Mouse (Mus musculus) olfactory bulb, adult 2 months (tissue): ENCODE measurements around the gene Dnmt3a. TPM values are rescaled to one million over a fixed set of nuclear protein-coding genes. Genes with fewer than 3 reads are reported as not detected.

Experiments used
- H3K27ac ChIP-seq: fragments of 200-500 bp; 2 replicates; pipeline ENCODE4 v1.5.1; 2012; ENCODE audit warnings: low read depth, low read length; ENCODE audit not compliant: insufficient read depth
- H3K4me1 ChIP-seq: fragments of 200-500 bp; 2 replicates; pipeline ENCODE4 v1.6.1; 2012; ENCODE audit warnings: low read length; ENCODE audit not compliant: control insufficient read depth, insufficient read depth
- H3K4me3 ChIP-seq: fragments of 200-500 bp; 2 replicates; pipeline ENCODE4 v1.5.1; 2012; ENCODE audit warnings: mild to moderate bottlenecking, low read depth, low read length, moderate library complexity; ENCODE audit not compliant: insufficient read depth
- CTCF ChIP-seq: fragments of 200-500 bp; IDR thresholded peaks from 2 replicates; pipeline ENCODE4 v1.5.1; 2012; ENCODE audit warnings: low read depth, mild to moderate bottlenecking, low read length, moderate library complexity; ENCODE audit not compliant: insufficient read depth
- POLR2A ChIP-seq: fragments of 200-500 bp; IDR thresholded peaks from 2 replicates; pipeline ENCODE4 v1.6.1; 2012; ENCODE audit warnings: mild to moderate bottlenecking, low read depth, low read length, moderate library complexity; ENCODE audit not compliant: insufficient read depth
- WGBS: fragments of 180-500 bp; shearing (Covaris S2); methylation state at CpG from one replicate; pipeline ENCODE4 v1.1.7; 2018; 5-methylcytosine and 5-hydroxymethylcytosine counted together
- polyA plus RNA-seq: library from polyadenylated mRNA; stranded (reverse); fragments of >200 nt; gene quantifications from 2 replicates; pipeline ENCODE4 v1.2.4, GENCODE M21; 2012; ENCODE audit warnings: low replicate concordance; ENCODE audit not compliant: missing spikeins, insufficient read depth, insufficient read length

The Dnmt3a gene
- polyA plus RNA-seq, 1 experiment = not detected

DNA sequence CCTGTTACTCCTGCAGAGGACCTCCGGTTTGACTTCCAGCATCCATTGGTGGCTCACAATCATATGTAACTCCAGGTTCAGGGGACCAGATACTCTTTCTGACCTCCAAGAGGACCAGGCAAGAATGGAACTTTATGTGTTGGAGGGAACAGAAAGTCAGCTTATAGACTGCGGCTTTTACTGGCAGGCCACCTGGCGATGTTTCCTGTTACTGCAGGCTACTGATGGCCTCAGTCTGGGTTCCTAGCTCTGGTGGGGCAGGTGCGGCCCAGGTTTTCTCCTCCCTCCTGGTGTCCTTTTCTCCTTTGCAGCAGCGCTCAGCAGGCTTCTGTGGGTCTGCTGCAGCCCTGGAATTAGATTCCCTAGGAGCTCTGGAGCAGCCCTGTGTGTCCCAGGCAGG, 46.7 kb downstream of the Dnmt3a start:
- no peak overlapping the region for H3K4me3 ChIP-seq
- no peak overlapping the region for H3K27ac ChIP-seq
- peaks cover 50% of the 10 kb centered on the region for H3K4me1 ChIP-seq
- WGBS = 59% methylated on average over 5 of the region's 5 CpGs
- no peak for TF ChIP-seq POLR2A
- TF ChIP-seq CTCF = no peak

DNA sequence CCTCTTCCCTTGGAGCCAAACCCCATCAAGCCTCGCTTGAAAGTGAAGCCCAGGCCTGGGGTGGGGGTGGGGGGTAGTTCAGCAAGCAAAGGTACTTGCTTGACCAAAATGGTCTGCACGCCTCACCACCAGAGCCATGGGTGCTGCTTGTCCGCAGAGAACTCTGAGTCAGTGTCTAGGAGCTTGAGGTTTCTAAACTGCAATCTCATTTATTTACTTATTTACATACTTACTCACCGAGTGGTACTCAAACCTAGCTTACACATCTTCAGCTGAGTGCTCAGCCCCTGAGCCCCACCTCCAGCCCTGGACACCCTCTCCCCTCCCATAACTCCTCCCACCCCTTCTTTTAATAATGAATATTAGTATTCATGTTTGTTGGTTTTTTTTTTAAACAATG, 48.6 kb downstream of the Dnmt3a start:
- H3K27ac ChIP-seq = peak overlapping the region; percentile 14; the same call in 1 of the 2 replicates
- no peak for TF ChIP-seq CTCF
- TF ChIP-seq POLR2A = no peak
- 61% methylated on average over 4 of the region's 4 CpGs for WGBS
- H3K4me3 ChIP-seq = no peak overlapping the region
- peaks cover 56% of the 10 kb centered on the region for H3K4me1 ChIP-seq

DNA sequence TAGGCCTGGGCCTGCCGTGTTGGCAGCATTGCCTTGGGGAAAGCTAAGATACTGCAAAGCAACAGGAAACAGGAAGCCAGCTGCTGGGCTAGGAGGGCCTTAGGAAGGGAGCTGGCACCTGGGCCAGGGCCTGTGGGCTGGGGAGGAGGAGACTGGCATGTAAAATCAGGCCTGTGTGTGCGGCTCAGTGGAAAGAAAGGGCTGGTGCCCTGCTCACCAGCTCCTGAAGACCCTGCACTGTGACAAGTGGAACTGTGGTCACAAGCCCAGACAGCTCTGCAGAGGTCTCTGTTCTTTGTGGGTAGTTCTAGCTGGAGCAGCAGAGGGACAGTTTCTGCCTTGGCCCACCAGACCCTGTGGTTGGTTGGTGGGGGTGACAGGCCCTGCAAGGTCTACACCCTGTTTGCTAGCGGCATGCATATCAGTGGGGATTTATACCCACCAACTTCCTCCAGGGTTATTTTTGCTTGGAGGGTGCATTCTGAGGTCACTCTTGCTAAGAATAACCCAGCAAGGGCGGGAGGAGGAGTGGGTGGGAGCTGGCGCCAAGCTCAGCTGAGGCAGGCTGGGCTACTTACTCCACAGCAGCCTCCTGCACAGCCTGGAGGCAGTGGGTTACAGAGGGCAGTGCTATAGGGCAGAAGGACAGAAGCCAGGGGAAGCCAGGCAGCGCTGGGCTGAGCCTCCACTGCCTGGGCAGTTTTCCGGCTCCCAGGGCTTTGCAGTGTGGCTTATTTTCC, 50.1 kb downstream of the Dnmt3a start:
- Histone ChIP-seq H3K4me3 (no peak overlapping the region), H3K4me1 (peaks cover 48% of the 10 kb centered on the region), H3K27ac (peak overlapping the region; percentile 94)
- 12% methylated on average over 7 of the region's 7 CpGs for WGBS
- TF ChIP-seq POLR2A (peak; percentile 32; the same call in 1 of the 2 replicates), CTCF (no peak)

DNA sequence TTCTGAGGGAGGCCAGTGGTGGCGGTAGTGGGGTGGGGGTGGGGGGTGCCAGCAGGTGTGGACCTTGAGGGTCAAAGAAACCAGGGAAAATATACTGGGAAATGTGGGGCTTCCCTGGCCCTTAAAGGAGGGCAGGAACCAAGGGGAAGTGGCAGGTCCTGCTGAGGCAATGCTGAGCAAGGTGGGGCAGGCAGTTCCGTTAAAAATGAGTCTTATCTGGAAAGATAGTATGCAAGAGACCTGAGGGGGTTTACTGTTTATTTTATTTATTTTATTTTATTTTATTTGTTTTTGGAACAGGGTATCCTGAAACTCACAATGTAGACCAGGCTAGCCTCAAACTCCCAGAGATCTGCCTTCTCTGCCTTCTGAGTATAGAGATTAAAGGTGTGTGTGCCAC, 50.9 kb downstream of the Dnmt3a start:
- Histone ChIP-seq H3K4me3 (no peak overlapping the region), H3K27ac (peak overlapping the region; percentile 94; the same call in 1 of the 2 replicates), H3K4me1 (peaks cover 46% of the 10 kb centered on the region)
- no peak for TF ChIP-seq POLR2A
- TF ChIP-seq CTCF = no peak
- 56% methylated on average over 2 of the region's 2 CpGs for WGBS

DNA sequence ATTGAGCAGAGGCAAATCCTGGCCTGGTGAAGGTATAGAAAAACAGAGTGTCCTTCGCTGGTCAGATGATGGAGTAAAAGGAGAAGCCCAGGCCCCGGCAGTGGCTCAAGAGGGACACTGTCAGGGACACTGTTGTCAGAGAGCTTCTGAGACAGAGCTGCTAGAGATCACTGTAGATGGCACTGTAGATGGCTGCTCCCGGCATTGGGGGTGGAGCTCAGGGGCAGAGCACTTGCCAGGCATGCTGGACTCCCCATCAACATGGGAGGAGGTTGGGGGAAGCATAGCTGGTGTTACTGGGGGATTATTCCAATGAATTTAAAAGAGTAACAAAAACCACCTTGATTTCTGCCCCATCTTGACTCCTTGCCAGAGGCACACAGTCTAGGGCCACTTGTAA, 51.4 kb downstream of the Dnmt3a start:
- Histone ChIP-seq H3K4me3 (no peak overlapping the region), H3K4me1 (peaks cover 50% of the 10 kb centered on the region), H3K27ac (0 out of 2 replicates have a peak overlapping the region, but pooled peaks have one; percentile 15)
- 63% methylated on average over 3 of the region's 3 CpGs for WGBS
- TF ChIP-seq POLR2A = no peak
- no peak for TF ChIP-seq CTCF

DNA sequence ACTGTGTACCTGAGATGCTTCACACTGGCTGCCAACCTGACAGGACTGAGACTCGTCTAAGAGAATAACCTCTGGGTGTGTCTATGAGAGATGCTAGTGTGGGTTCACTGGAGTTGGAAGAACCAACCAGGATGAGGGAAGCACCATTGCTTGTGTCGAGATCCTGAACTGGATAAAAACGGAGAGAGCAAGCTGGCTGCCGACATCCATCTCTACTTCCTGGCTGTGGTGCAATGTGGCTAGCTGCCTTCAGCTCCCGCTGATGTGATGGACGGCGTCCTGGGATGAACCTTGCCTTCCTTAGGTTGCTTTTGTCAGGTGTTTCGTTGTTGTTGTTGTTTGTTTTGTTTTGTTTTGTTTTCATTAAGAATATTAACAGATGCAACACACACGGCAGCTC, 52.0 kb downstream of the Dnmt3a start:
- peaks cover 45% of the 10 kb centered on the region for H3K4me1 ChIP-seq
- whole genome bisulfite sequencing = 62% methylated on average over 9 of the region's 9 CpGs
- H3K27ac ChIP-seq = 0 out of 2 replicates have a peak overlapping the region, but pooled peaks have one; percentile 14

DNA sequence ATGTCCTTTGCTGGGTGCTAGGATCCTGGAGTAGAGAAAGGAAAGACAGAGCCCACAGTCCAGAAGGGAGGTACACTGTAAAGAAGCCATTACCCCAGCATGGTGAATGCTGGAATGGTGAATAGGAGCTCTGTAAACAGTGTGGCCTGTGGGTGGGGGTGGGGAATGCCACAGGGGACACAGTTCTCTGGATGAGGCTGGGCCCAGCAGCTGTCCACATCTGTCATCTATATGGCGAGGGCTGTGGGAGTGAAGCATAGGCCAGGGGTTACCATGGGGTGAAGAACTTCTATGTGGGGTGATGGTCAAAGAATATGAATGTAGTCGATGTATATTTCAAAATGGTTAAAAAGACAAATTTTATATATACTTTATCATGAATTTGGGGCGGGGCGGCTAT, 52.9 kb downstream of the Dnmt3a start:
- Histone ChIP-seq H3K4me1 (peaks cover 45% of the 10 kb centered on the region), H3K4me3 (no peak overlapping the region), H3K27ac (no peak overlapping the region)
- no peak for TF ChIP-seq CTCF
- no peak for TF ChIP-seq POLR2A
- WGBS = 97% methylated on average over 4 of the region's 4 CpGs

More for the DNA sequence above, 52.0 kb downstream of the Dnmt3a start:
- TF ChIP-seq POLR2A (no peak), CTCF (no peak)
- H3K4me3 ChIP-seq = no peak overlapping the region

DNA sequence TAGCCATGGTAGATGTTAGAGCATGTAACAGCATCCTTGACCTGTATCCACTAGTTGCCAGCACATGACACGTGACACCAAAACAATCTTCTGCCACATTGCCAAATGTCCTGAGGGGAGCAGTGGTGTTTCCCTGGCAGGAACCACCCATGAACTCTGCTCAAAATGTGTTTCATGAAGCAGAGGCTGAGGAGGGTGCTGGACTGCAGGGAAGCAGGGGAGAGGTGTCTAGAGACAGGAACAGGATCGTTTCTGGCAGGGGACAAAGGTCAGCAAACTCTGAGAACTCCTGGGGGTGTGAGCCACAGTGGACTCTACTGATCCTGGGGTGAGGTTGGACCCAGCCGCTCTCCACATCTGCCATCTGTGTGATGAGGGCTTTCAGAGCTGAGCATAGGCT, 53.7 kb downstream of the Dnmt3a start:
- 76% methylated on average over 3 of the region's 3 CpGs for WGBS
- TF ChIP-seq POLR2A = no peak
- no peak for TF ChIP-seq CTCF
- peak overlapping the region; percentile 31; the same call in 1 of the 2 replicates for H3K27ac ChIP-seq
- H3K4me3 ChIP-seq = no peak overlapping the region
- H3K4me1 ChIP-seq = peaks cover 42% of the 10 kb centered on the region

DNA sequence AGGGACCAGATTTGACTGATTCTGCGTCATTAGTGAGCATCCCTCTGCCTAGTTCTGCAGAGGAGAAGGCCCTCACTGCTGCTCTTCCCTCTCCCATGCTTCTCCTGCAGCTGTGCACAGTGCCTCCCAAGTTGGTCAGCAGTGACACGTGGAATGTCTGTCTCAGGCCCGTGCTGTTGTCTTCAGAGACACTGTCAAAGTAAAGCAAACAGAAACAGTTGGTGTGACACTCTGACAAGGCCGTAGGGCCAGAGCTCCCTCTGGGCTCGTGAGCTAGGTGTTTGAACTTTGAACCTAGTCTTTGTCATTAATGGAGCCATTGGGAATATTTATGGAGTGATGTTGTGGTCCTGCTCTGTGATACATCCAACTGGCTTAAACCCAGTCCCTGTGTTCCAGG, 54.2 kb downstream of the Dnmt3a start:
- TF ChIP-seq CTCF = no peak
- TF ChIP-seq POLR2A = no peak
- Histone ChIP-seq H3K27ac (no peak overlapping the region; the same call in 1 of the 2 replicates), H3K4me1 (peaks cover 43% of the 10 kb centered on the region), H3K4me3 (no peak overlapping the region)
- 77% methylated on average over 5 of the region's 5 CpGs for WGBS
